Mouse (Mus musculus) hindbrain, embryonic 11.5 days (tissue): ENCODE measurements at regions not wholly inside any gene's neighbourhood (a gene's known extent, or its start where the extent isn't known, plus 50 kb on each side); places are given as distances from the start of the nearest gene placed in this dataset.

Source experiments
- ATAC-seq: fragments of 200-750 bp; cut with Nextera tagmentation; 2 replicates; pipeline ENCODE4 v1.8.0; 2017; ENCODE audit warnings: mild to moderate bottlenecking, moderate TSS enrichment, moderate library complexity; ENCODE audit not compliant: low FRiP score
- DNase-seq: peaks from one replicate; pipeline ENCODE4 v3.0.0-alpha.2; 2015; ENCODE audit warnings: low spot score
- H3K27ac ChIP-seq: fragments of 300-500 bp; sonication (generic); 2 replicates; pipeline ENCODE4 v1.5.1; 2014; ENCODE audit warnings: mild to moderate bottlenecking, low read depth, low read length
- H3K27me3 ChIP-seq: fragments of 300-500 bp; sonication (generic); 2 replicates; pipeline ENCODE4 v1.6.1; 2014; ENCODE audit warnings: mild to moderate bottlenecking, low read length, moderate library complexity, mixed read lengths; ENCODE audit not compliant: control insufficient read depth, insufficient read depth
- H3K36me3 ChIP-seq: fragments of 300-500 bp; sonication (generic); 2 replicates; pipeline ENCODE4 v1.6.1; 2014; ENCODE audit warnings: mild to moderate bottlenecking, low read length, moderate library complexity, mixed read lengths; ENCODE audit not compliant: control insufficient read depth, insufficient read depth
- H3K4me1 ChIP-seq: fragments of 300-500 bp; sonication (generic); replicated peaks from 2 replicates; pipeline ENCODE4 v1.6.1; 2014; ENCODE audit warnings: low read length, mixed read lengths; ENCODE audit not compliant: control insufficient read depth, insufficient read depth
- H3K4me2 ChIP-seq: fragments of 300-500 bp; sonication (generic); replicated peaks from 2 replicates; pipeline ENCODE4 v1.6.1; 2014; ENCODE audit warnings: mild to moderate bottlenecking, low read depth, low read length
- H3K4me3 ChIP-seq: fragments of 300-500 bp; sonication (generic); 2 replicates; pipeline ENCODE4 v1.5.1; 2014; ENCODE audit warnings: low read depth, low read length
- H3K9ac ChIP-seq: fragments of 300-500 bp; sonication (generic); 2 replicates; pipeline ENCODE4 v1.6.1; 2014; ENCODE audit warnings: low read depth, low read length
- H3K9me3 ChIP-seq: fragments of 300-500 bp; sonication (generic); 2 replicates; pipeline ENCODE4 v1.6.1; 2016; ENCODE audit warnings: low read length; ENCODE audit not compliant: control insufficient read depth
- WGBS: fragments of 180-500 bp; shearing (Covaris S2); extraction: QIAGEN DNeasy Blood & Tissue Kit; methylation state at CpG from one replicate; pipeline ENCODE4 v1.1.7; 2014; 5-methylcytosine and 5-hydroxymethylcytosine counted together

DNA sequence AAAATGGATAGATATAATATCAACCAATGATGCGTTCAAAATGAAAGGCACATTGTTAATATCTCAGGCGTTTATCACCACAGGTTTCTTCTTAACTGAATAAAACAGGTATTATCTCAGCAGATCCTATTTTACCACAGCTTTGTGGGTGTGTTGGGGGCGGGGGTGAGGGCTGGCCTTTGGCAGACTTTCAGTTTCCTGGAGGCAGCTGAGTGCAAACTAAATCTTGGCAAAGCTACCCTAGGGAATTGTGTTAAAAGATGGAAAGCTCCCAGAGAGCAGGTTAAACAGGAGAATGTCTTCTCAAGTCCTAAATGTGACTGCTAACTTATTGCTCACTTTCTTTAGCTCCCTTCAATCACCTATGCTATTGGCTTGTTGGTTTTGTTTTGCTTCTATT, 223.8 kb downstream of the Kdm4c start:
- 69% methylated on average over 3 of the region's 3 CpGs for WGBS
- H3K9ac ChIP-seq, result no peak overlapping the region
- H3K9me3 ChIP-seq, result no peaks in the 10 kb centered on the region
- ATAC-seq, result no peak
- no peak overlapping the region for H3K4me2 ChIP-seq
- no peaks in the 10 kb centered on the region for H3K36me3 ChIP-seq
- no peak for DNase-seq
- no peak overlapping the region for H3K27ac ChIP-seq
- H3K27me3 ChIP-seq, result no peaks in the 10 kb centered on the region
- H3K4me1 ChIP-seq, result no peaks in the 10 kb centered on the region
- H3K4me3 ChIP-seq, result no peak overlapping the region

- 81% methylated on average over 5 of the region's 5 CpGs for WGBS
- no peak for DNase-seq
- peak; percentile 33; the same call in 1 of the 2 replicates for ATAC-seq
- no peaks in the 10 kb centered on the region for H3K9me3 ChIP-seq
- H3K4me2 ChIP-seq, result no peak overlapping the region
- no peak overlapping the region for H3K4me3 ChIP-seq
- no peak overlapping the region for H3K27ac ChIP-seq
- H3K4me1 ChIP-seq, result no peaks in the 10 kb centered on the region
- no peaks in the 10 kb centered on the region for H3K27me3 ChIP-seq
- no peak overlapping the region for H3K9ac ChIP-seq
- H3K36me3 ChIP-seq, result no peaks in the 10 kb centered on the region
These were observed 270.2 kb downstream of the Kdm4c start for GRCm38 (mm10) chr4:74512489-74512888.

DNA sequence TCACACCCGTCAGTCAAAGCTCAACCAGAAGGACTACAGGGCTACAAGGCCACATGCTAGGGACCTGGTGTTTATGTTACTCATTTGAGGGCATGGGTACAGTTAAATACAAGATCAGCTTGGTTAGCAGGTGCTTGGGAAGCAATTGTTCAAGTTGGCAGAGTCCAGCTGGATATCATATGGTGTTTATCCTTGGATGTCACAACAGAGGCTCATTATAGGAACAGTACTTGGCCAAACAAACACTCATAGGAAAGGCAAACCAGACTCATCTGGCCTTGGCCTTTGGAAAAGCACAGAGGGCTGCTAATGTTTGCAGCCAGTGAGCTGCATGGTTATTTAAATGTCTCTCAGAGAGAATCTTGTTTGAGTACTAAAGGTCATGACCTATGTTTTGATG, 311.6 kb downstream of the Kdm4c start:
- no peaks in the 10 kb centered on the region for H3K27me3 ChIP-seq
- DNase-seq (no peak), ATAC-seq (no peak)
- no peaks in the 10 kb centered on the region for H3K36me3 ChIP-seq
- H3K4me2 ChIP-seq, result no peak overlapping the region
- no peak overlapping the region for H3K27ac ChIP-seq
- 57% methylated on average over 1 of the region's 1 CpGs for WGBS
- H3K9ac ChIP-seq, result no peak overlapping the region
- no peak overlapping the region for H3K4me3 ChIP-seq
- H3K4me1 ChIP-seq, result no peaks in the 10 kb centered on the region
- no peaks in the 10 kb centered on the region for H3K9me3 ChIP-seq

DNA sequence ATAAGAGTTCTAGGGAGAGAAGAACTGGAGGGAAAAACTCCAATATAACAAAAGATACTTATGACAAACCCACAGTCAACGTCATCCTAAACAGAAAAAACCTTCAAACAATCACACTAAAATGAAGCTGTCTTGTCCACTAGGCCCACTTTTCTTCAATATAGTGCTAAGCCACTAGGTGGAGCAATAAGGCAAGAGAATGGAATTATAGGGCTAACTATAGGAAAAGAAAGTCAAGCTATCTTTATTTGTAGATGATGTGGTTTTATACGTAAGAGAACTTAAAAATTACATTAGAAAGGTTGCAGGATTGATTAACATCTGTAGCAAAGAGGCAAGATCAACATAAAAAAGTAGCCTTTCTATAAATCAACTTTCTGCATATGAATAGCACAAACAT, 321.3 kb downstream of the Kdm4c start:
- H3K36me3 ChIP-seq, result no peaks in the 10 kb centered on the region
- WGBS, result 32% methylated on average over 2 of the region's 2 CpGs
- ATAC-seq (no peak), DNase-seq (peak; percentile 66)
- H3K4me1 ChIP-seq, result no peaks in the 10 kb centered on the region
- no peaks in the 10 kb centered on the region for H3K27me3 ChIP-seq
- H3K4me2 ChIP-seq, result no peak overlapping the region
- no peaks in the 10 kb centered on the region for H3K9me3 ChIP-seq
- H3K9ac ChIP-seq, result no peak overlapping the region
- no peak overlapping the region for H3K27ac ChIP-seq
- H3K4me3 ChIP-seq, result no peak overlapping the region

GRCm38 (mm10) chr4:74586400-74586799, 344.1 kb downstream of the Kdm4c start:
- Histone ChIP-seq H3K4me1 (no peaks in the 10 kb centered on the region), H3K9ac (no peak overlapping the region), H3K27ac (no peak overlapping the region), H3K27me3 (no peaks in the 10 kb centered on the region), H3K4me3 (no peak overlapping the region), H3K36me3 (no peaks in the 10 kb centered on the region), H3K9me3 (no peaks in the 10 kb centered on the region), H3K4me2 (no peak overlapping the region)
- no peak for DNase-seq
- ATAC-seq, result no peak
- 82% methylated on average over 1 of the region's 1 CpGs for WGBS

- H3K9me3 ChIP-seq, result no peaks in the 10 kb centered on the region
- H3K9ac ChIP-seq, result no peak overlapping the region
- ATAC-seq, result no peak
- H3K27ac ChIP-seq, result no peak overlapping the region
- H3K4me1 ChIP-seq, result no peaks in the 10 kb centered on the region
- H3K4me3 ChIP-seq, result no peak overlapping the region
- no peaks in the 10 kb centered on the region for H3K27me3 ChIP-seq
- no peak for DNase-seq
- H3K36me3 ChIP-seq, result no peaks in the 10 kb centered on the region
- H3K4me2 ChIP-seq, result no peak overlapping the region
These were observed 344.8 kb downstream of the Kdm4c start for GRCm38 (mm10) chr4:74587125-74587524.

DNA sequence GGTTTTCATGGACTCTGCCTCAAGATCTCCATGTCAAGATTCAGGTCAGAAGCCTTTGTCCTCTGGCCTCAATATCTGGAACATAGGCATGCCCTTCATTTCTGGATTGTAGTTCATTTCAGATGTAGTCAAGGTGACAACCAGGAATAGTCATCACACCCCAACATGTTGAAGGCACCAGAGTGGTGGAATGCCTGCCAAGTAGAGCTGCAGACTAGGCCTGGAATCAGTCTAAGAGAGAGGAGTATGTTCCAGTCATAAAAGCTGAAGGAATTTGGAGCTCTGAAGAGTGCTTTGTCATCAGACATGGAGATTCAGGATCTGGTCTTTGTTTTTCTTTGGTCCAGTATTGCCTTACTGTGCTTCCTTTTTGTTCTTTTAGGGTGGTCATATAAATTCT, 346.5 kb downstream of the Kdm4c start:
- ATAC-seq, result no peak
- no peaks in the 10 kb centered on the region for H3K4me1 ChIP-seq
- H3K9me3 ChIP-seq, result no peaks in the 10 kb centered on the region
- H3K4me2 ChIP-seq, result no peak overlapping the region
- no peak overlapping the region for H3K9ac ChIP-seq
- no peaks in the 10 kb centered on the region for H3K36me3 ChIP-seq
- no peak for DNase-seq
- H3K4me3 ChIP-seq, result no peak overlapping the region
- H3K27me3 ChIP-seq, result no peaks in the 10 kb centered on the region
- H3K27ac ChIP-seq, result no peak overlapping the region

GRCm38 (mm10) chr4:74613032-74613431, 370.7 kb downstream of the Kdm4c start:
- Histone ChIP-seq H3K27ac (no peak overlapping the region), H3K4me3 (no peak overlapping the region), H3K4me1 (no peaks in the 10 kb centered on the region), H3K9ac (no peak overlapping the region), H3K9me3 (no peaks in the 10 kb centered on the region), H3K36me3 (no peaks in the 10 kb centered on the region), H3K4me2 (no peak overlapping the region), H3K27me3 (no peaks in the 10 kb centered on the region)
- WGBS, result 57% methylated on average over 3 of the region's 3 CpGs
- DNase-seq, result peak; percentile 1
- ATAC-seq, result peak; percentile 40; the same call in 1 of the 2 replicates
